Mouse (Mus musculus): Measurements from ENCODE around the gene Tecr. TPM values are rescaled to one million over a fixed set of nuclear protein-coding genes. Genes with fewer than 3 reads are reported as not detected.

Gene Tecr
- total and polyA plus RNA-seq, 3 experiments: 111 to 199 (median 171) TPM

DNA sequence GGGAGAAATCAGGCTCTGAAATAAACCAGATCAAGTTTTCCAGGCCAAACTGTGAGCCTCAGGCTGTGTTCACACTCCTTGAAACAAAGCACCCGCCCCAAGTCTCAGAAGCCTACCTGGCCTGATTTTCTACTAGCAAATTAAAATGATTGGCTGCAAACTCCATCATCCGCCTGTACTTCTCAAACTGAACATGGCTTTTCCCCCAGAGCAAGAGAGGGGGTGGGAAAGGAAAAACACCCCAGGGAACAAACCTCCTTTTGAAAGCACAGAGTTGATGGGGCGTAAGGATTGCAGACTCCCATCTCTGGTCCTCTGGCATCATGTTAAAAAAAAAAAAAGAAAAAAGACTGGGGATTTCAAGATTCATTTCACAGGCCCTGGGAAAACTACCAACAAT is 15.1 kb downstream of the Tecr start:
- peak overlapping the region; percentile 30; the same call in 1 of the 2 replicates for H3K4me2 ChIP-seq (ENCODE audit: insufficient read depth, low read depth, poor library complexity, severe bottlenecking)
- DNase-seq (ENCODE audit: extremely low read depth): no peak
- H3K4me1 ChIP-seq (ENCODE audit: control insufficient read depth in 1 of 2, insufficient read depth in 2 of 2): peaks cover 4 to 22% of the 10 kb centered on the region in 2 experiments; a peak in 3 of 4 replicates
- in situ Hi-C loops (cut with MboI; ENCODE audit: low pct_ligation_motif_present, low pct_unique_long_range_greater_than_20kb, low sequenced_read_pairs): no loop called here
- H3K4me3 ChIP-seq (replicated peaks in 1 of 3; ENCODE audit: low read depth in 2 of 3, low read length in 2 of 3, poor library complexity in 1 of 3): peak overlapping the region in 1 of 3 experiments; percentile 87
- H3K27ac ChIP-seq (ENCODE audit: insufficient read depth, low read depth): no peak overlapping the region
- peaks cover 5 to 44% of the 10 kb centered on the region in 2 experiments for H3K36me3 ChIP-seq (replicated peaks in 1 of 2; ENCODE audit: control insufficient read depth in 1 of 2, insufficient read depth in 1 of 2, low read length in 1 of 2)
- peaks cover 33% of the 10 kb centered on the region for H3K79me2 ChIP-seq (replicated peaks; ENCODE audit: control insufficient read depth, extremely low read depth, insufficient read depth, poor library complexity, severe bottlenecking)
- H3K9ac ChIP-seq (ENCODE audit: insufficient read depth, low read depth): peak overlapping the region; percentile 81; the same call in 1 of the 2 replicates
- no peaks in the 10 kb centered on the region for H3K9me3 ChIP-seq (replicated peaks; ENCODE audit: low read length)
- dilution Hi-C loops (cut with MboI; ENCODE audit: extremely low pct_ligation_motif_present, extremely low pct_unique_long_range_greater_than_20kb, low sequenced_read_pairs): no loop called here
- TF ChIP-seq E2F4 (IDR thresholded peaks at IDR 0.05; ENCODE audit: insufficient replicate concordance, low read depth, low read length) (no peak), ZNF384 (IDR thresholded peaks at IDR 0.05; ENCODE audit: low read depth, low read length) (no peak), TBP (conservative IDR thresholded peaks at IDR 0.05; ENCODE audit: low read depth, low read length) (no peak), ETS1 (conservative IDR thresholded peaks at IDR 0.05; ENCODE audit: low read depth, low read length) (no peak), MXI1 (IDR thresholded peaks at IDR 0.05; ENCODE audit: low read depth, low read length) (no peak), NELFE (IDR thresholded peaks at IDR 0.05; ENCODE audit: low read depth, low read length) (no peak), MAX (IDR thresholded peaks at IDR 0.05; ENCODE audit: low read length) (no peak)
- no peaks in the 10 kb centered on the region for H3K27me3 ChIP-seq (replicated peaks)

DNA sequence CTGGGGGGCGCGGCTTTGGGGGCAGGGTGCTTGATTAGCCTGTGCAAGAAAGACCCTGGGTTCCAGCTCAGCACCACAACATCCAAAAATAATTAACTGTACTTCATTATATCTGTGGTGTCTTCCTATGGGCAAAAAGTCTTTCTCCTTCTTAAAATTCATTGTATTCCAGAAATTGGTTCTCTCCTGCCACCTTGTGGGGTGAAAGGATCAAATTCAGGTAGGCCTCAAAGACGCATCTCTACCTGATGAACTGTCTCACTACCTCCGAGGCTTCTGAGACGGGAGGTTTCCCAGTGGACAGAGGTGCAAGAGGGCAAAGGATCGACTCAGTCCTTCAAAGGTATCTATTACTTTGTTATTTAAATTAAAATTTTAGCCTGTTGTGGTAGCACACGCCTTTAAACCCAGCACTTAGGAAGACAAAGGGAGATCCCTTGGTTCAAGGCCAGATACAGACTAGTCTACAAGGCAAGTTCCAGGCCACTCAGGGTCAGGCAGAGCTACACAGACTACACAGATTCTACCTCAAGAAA is 17.2 kb downstream of the Tecr start:
- in situ Hi-C loops (cut with MboI; ENCODE audit: low pct_ligation_motif_present, low pct_unique_long_range_greater_than_20kb, low sequenced_read_pairs): no loop called here
- dilution Hi-C loops (cut with MboI; ENCODE audit: extremely low pct_ligation_motif_present, extremely low pct_unique_long_range_greater_than_20kb, low sequenced_read_pairs): no loop called here
- Histone ChIP-seq H3K27ac (ENCODE audit: insufficient read depth, low read depth) (no peak overlapping the region), H3K4me1 (ENCODE audit: control insufficient read depth in 1 of 2, insufficient read depth in 2 of 2) (peaks cover 4 to 22% of the 10 kb centered on the region in 2 experiments; a peak in 3 of 4 replicates), H3K36me3 (replicated peaks in 1 of 2; ENCODE audit: control insufficient read depth in 1 of 2, insufficient read depth in 1 of 2, low read length in 1 of 2) (peaks cover 13 to 63% of the 10 kb centered on the region in 2 experiments), H3K79me2 (replicated peaks; ENCODE audit: control insufficient read depth, extremely low read depth, insufficient read depth, poor library complexity, severe bottlenecking) (peaks cover 37% of the 10 kb centered on the region), H3K4me3 (replicated peaks in 1 of 3; ENCODE audit: low read depth in 2 of 3, low read length in 2 of 3, poor library complexity in 1 of 3) (no peak overlapping the region), H3K9ac (ENCODE audit: insufficient read depth, low read depth) (no peak overlapping the region), H3K9me3 (replicated peaks; ENCODE audit: low read length) (no peaks in the 10 kb centered on the region), H3K27me3 (replicated peaks) (no peaks in the 10 kb centered on the region), H3K4me2 (ENCODE audit: insufficient read depth, low read depth, poor library complexity, severe bottlenecking) (no peak overlapping the region)
- no peak for DNase-seq (ENCODE audit: extremely low read depth)
- TF ChIP-seq RCOR1 (conservative IDR thresholded peaks at IDR 0.05; ENCODE audit: low read depth, low read length): no peak
- no peak for TF ChIP-seq ZNF384 (IDR thresholded peaks at IDR 0.05; ENCODE audit: low read depth, low read length)
- TF ChIP-seq ETS1 (conservative IDR thresholded peaks at IDR 0.05; ENCODE audit: low read depth, low read length): no peak
- TF ChIP-seq MAZ (IDR thresholded peaks at IDR 0.05; ENCODE audit: low read depth, low read length): no peak
- no peak for TF ChIP-seq TCF12 (IDR thresholded peaks at IDR 0.05; ENCODE audit: low read depth, low read length)
- TF ChIP-seq SMC3 (IDR thresholded peaks at IDR 0.05; ENCODE audit: low read depth, low read length): peak; percentile 34; the same call in 1 of the 2 replicates
- TF ChIP-seq NELFE (IDR thresholded peaks at IDR 0.05; ENCODE audit: low read depth, low read length): no peak
- no peak for TF ChIP-seq USF1 (IDR thresholded peaks at IDR 0.05; ENCODE audit: low read depth, low read length)
- TF ChIP-seq MAX (IDR thresholded peaks at IDR 0.05; ENCODE audit: low read length): no peak
- TF ChIP-seq MEF2A (IDR thresholded peaks at IDR 0.05; ENCODE audit: borderline replicate concordance, low read depth, low read length): no peak
- TF ChIP-seq CTCF (conservative IDR thresholded peaks at IDR 0.05 in 1 of 2, IDR thresholded peaks at IDR 0.05 in 1 of 2; ENCODE audit: low read depth in 2 of 2, low read length in 2 of 2): peak in 1 of 2 experiments; percentile 61; a peak in 2 of 4 replicates
- no peak for TF ChIP-seq HCFC1 (IDR thresholded peaks at IDR 0.05; ENCODE audit: low read depth, low read length)
- TF ChIP-seq EP300 (IDR thresholded peaks at IDR 0.05; ENCODE audit: low read length): no peak
- TF ChIP-seq E2F4 (IDR thresholded peaks at IDR 0.05; ENCODE audit: insufficient replicate concordance, low read depth, low read length): no peak
- no peak for TF ChIP-seq UBTF (IDR thresholded peaks at IDR 0.05; ENCODE audit: low read depth, low read length)
- TF ChIP-seq POLR2A (IDR thresholded peaks at IDR 0.05; ENCODE audit: low read depth, low read length): no peak
- no peak for TF ChIP-seq IRF4 (IDR thresholded peaks at IDR 0.05; ENCODE audit: low read depth, low read length)
- TF ChIP-seq MYC (IDR thresholded peaks at IDR 0.05; ENCODE audit: low read depth, low read length): no peak
- TF ChIP-seq RAD21 (IDR thresholded peaks at IDR 0.05; ENCODE audit: low read depth, low read length): peak; percentile 65
- no peak for TF ChIP-seq POLR2AphosphoS2 (IDR thresholded peaks at IDR 0.05; ENCODE audit: low read depth, low read length)
- no peak for TF ChIP-seq KAT2A (IDR thresholded peaks at IDR 0.05; ENCODE audit: insufficient replicate concordance, low read length)
- no peak for TF ChIP-seq GABPA (IDR thresholded peaks at IDR 0.05; ENCODE audit: insufficient replicate concordance, low read depth, low read length)
- TF ChIP-seq CHD2 (IDR thresholded peaks at IDR 0.05; ENCODE audit: low read length): no peak
- no peak for TF ChIP-seq ELF1 (IDR thresholded peaks at IDR 0.05; ENCODE audit: low read depth, low read length)

Measured in CH12.LX (cell line).